Mouse (Mus musculus) cortical plate, adult 2 months (tissue): ENCODE results near the gene Prr14.

ENCODE experiments used
- CTCF ChIP-seq: fragments of 200-500 bp; IDR thresholded peaks from 2 replicates; pipeline ENCODE4 v1.5.1; 2011; ENCODE audit warnings: mild to moderate bottlenecking, control low read depth, low read length; ENCODE audit not compliant: insufficient read depth; ENCODE audit errors: extremely low read depth
- POLR2A ChIP-seq: fragments of 200-500 bp; IDR thresholded peaks from 2 replicates; pipeline ENCODE4 v1.6.1; 2011; ENCODE audit warnings: mild to moderate bottlenecking, low read length, control low read depth; ENCODE audit not compliant: insufficient read depth; ENCODE audit errors: extremely low read depth

DNA sequence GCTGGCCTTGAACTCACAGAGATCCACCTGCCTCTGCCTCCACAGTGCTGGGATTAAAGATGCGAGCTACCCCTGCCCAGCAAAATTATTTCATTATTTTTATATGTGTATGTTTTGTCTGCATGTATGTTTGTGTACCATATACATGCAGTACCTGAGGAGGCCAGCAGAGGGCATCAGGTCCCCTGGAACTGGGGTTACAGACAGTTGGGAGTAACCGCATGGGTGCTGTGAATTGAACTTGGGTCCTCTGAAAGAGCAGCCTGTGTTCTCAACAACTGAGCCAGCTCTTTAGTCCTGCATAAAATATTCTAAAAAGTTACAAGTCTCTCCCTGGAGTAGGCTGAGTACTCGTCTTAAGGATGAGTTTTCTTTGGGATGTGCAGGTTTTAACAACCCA lies 21.7 kb upstream of the Prr14 start:
- TF ChIP-seq POLR2A (no peak), CTCF (no peak)
